Mouse (Mus musculus) regulatory T cell (primary cell): ENCODE data around the gene Tcf20.
"Not testable (repeated sequence)": the region's sequence is repeated elsewhere in the genome, so short reads cannot be mapped to it uniquely, and the experiment has no call there.

Source experiments
- in situ Hi-C: fragments of 300-600 bp; cut with MboI, MseI; formaldehyde crosslinking; loops from one replicate; pipeline ENCODE4 v1.15.1; 2025; ENCODE audit warnings: high pct_unique_total_duplicates

Tcf20 gene

DNA sequence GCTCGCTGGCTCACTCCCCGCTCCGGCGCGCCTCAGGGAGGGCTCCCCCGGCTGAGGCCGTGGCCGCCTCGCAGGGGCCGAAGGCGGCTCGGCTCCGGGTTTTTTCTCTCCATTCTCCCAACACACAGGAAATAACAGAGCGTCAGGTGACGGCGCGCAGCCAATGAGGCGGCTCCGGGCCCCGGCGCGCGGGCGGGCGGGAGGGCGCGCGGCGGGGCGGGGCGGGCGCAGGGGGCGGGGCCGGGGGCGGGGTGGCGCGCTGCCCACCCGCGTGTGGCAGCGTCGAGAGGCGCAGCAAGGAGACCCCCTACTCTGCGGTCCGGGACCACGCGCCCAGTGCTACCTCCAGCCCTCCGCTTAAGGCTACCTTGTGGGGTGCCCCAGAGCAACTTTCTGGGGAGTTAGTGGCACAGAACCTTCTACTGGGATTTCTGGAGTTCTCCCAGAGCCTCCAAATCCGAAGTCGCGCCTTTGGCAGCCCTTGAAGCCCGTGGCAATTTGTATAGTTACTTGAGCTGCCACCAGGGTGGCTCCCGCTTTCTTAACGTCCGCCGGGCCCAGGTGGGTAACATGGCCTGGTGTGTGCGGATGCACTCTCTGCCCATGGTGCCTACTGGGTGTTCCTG lies 87.9 kb downstream of the Tcf20 start:
- in situ Hi-C loops = no loop called here

DNA sequence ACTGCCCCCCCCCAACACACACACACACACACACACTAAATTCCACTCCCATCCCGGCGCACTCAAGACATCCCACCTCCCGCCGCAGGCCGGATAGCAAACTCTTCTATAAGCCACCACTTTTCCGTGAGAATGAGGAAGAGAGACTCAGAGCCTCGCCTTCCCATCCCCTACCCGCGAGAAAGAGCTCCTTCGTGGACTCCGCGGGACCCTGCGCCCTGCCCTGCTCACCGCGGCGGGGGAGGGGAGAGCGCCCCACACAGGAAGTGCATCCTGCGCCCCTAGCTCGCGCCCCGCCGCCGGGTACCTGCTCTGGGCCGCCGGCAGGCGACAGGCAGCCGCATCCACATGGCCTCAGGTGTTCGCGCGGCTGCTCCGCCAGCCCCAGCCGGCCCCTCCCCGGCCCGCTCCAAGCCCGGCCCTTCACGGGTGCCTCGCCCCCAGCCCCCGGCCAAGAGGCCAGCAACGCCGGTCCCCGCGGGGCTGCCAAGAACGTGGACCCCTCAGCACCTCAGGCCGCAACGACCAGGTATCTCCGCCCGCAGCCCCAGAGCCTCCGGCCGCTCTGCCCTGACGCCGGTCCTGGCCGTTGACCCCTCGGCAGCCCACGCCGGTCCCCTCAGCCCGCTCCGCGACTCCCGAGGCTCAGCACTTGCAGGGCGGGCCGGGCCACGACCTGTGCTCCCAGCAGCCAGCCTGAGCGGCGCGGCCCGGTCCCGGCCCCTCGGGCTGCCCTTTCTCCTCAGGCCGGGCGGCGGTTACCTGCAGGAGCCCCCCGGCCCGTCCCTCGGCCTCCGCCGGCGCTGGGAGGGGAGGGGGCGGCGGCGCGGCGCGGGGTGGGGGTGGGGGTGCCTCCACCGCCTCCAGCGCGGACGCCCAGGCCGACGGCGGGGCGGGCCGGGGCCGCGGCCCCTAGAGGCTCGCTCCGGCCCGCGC lies 88.7 kb downstream of the Tcf20 start:
- in situ Hi-C loops = no loop called here

- in situ Hi-C loops = no loop called here
These were observed 89.4 kb downstream of the Tcf20 start for GRCm38 (mm10) chr15:82898141-82898739.

DNA sequence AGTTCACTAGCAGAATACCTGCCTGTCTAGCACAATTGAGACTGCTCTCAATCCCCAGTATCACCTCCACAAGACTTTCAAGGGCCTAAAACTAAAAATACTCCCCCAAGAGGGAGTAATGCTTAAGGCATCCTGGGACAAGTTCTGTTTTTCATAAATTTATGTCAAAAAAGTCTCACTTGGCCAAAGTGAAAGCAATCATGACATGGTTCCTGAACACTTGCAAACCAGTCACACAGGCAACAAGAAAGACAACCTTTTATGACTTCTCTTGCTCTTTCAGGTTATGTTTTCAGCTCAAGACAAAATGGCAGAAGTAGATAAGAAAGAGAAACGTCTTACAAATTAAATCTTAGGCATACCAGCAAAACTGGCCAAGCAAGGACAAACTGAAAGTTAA lies 91.3 kb downstream of the Tcf20 start:
- in situ Hi-C loops = no loop called here

DNA sequence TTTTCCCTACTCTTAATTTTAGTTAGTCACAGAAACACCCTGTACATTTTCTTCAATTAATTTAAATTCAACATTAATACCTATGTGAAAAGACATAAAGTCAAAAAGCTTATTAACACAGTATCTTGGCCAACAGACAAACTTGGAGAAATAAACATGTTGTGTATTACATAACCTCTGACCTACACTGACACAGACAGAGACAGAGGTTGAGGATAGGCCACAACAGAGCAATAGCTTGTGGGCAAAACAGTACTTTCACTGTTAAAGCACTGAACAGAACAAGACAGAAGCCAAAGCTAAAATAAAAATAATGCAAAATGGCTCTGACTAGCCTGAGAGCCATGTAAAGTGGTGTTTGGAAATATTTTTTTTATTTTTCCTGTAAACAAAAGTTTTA lies 97.2 kb downstream of the Tcf20 start:
- in situ Hi-C loops = no loop called here

GRCm38 (mm10) chr15:82889426-82889825 lies 98.2 kb downstream of the Tcf20 start:
- in situ Hi-C loops = no loop called here

GRCm38 (mm10) chr15:82888466-82888865 lies 99.2 kb downstream of the Tcf20 start:
- in situ Hi-C loops = no loop called here

GRCm38 (mm10) chr15:82877309-82877708 lies 110.4 kb downstream of the Tcf20 start:
- in situ Hi-C loops = no loop called here

GRCm38 (mm10) chr15:82876863-82877262 lies 110.8 kb downstream of the Tcf20 start:
- in situ Hi-C loops = no loop called here

DNA sequence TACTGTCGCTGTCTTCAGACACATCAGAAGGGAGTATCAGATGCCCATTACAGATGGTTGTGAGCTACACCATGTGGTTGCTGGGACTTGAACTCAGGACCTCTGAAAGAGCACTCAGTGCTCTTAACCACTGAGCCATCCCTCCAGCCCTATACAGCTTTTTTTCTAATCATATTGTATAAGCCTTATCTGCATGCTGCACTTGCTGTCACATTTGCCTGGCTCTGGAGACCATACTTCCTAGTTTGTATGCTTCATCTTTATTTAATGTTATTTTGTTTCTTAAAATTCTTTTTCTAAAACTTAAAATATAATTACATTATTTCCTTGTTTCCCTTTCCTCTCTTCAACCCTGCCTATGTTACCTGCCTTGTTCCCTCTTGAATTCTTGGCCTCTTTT lies 115.6 kb downstream of the Tcf20 start:
- in situ Hi-C loops = no loop called here

DNA sequence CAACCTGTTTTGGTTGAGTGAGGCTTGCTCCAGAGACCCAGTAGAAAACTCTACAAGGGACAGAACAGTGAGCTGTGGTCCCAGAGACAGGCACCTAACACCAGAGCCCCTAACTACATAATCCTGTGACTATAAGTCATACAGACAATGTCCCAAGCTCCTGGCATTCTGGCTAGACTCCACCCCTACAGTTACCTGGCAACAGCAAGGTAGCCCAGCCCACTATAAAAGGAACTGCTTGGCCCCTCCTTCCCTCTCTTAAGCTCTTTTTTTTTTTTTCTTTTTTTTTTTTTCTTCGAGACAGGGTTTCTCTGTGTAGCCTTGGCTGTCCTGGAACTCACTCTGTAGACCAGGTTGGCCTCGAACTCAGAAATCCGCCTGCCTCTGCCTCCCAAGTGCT lies 121.4 kb downstream of the Tcf20 start:
- in situ Hi-C loops = not testable (repeated sequence)

GRCm38 (mm10) chr15:82863674-82864073 lies 124.0 kb downstream of the Tcf20 start:
- in situ Hi-C loops = no loop called here

DNA sequence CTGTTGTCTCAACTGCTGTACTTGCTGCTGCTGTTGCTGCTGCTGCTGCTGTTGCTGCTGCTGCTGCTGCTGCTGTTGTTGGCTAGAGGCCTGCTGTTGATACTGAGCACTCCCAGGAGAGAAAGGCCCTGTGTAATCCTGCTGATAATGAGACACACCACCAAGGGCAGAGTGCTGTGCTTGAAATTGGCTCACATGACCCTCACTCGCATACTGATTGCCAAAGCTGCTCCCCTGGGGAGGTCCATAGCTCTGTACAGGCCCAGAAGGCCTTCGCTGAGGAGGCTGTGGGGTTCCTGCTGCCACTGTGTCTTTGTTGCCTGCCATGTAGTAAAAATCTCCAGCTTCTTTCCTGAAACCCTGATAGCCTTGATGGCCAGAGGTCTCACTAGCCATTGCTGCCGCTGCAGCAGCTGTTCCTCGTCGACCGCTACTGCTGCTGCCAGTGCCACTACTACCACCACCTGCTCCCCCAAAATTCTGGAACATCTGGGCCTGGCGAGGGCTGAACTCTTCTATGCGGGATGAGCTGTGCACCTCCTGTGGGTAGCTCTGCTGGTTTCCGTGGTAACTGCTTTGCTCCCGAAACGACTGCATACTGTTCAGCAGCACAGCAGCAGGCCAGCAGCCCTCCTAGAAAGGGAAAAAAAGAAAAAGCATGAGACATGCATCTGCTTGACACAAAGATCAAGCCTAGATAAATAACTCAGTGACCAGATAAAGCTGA lies 130.9 kb downstream of the Tcf20 start:
- in situ Hi-C loops = no loop called here

DNA sequence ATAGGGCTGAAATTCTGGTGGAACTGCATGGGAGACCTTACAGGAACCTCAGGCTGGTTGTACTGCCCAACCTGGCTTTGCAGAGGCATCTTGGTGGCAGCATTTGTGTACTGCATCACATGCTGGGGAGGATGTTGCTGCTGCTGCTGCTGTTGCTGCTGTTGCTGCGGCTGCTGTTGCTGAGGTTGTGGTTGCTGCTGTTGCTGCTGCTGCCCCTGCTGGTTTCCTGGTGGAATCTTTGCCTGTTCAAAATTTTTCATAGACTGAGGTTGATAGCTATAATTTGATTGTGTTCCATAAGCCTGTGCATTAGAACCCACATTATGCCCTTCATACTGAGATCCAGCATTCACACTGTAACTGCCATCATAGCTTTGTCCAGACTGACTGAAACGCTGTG lies 131.6 kb downstream of the Tcf20 start:
- in situ Hi-C loops = no loop called here

DNA sequence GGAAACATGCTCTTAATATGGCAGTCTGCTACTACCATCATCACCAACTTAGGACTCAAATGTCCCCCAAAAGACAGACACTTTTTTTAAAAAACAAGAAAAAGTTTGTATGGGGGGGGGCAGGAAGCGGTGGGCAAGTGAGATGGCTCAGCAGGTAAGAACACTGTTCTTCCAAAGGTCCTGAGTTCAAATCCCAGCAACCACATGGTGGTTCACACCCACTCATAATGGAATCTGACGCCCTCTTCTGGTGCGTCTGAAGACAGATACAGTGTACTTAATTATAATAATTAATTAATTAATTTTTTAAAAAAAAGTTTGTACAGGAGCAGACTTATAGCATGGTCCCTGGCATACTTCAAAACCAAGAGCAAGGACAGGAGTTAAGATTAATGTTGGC lies 148.5 kb downstream of the Tcf20 start:
- in situ Hi-C loops = no loop called here

DNA sequence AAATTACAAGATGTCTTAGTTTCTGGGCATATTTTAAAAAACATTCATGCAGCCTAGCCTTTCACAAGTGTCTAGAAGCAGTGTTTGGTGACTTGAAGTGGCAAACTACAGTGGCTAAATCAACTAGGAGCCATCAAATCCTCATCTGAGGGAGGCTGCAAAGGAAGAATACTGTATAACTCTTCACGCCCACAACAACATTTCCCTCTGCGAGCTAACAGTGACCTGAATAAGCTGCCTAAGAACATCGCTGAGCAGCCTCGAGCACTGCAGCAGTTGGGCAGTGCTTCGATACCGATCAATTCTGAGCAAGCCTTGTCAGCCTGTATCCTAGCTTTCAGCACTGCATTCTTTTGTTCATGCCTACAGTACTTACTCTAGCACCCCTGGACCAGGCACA lies 157.8 kb downstream of the Tcf20 start:
- in situ Hi-C loops = no loop called here

GRCm38 (mm10) chr15:82825866-82826265 lies 161.8 kb downstream of the Tcf20 start:
- in situ Hi-C loops = no loop called here

DNA sequence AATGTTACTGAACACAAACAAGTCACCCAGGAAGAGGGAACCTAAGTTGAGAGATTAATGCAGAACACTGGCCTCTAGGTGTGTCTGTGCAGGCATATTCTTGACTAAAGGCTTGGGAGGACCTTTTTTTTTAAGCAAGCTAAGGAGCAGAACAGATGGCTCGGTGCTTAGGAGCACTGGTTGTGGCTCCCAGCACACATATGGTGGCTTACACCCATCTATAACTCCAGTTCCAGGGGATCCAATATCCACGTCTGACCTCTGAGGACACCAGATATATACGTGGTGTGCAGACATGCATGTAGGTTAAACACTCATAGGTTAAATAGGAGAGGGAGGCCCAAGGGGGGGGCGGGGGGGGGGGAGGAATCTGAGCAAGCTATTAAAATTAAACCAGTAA lies 165.3 kb downstream of the Tcf20 start:
- in situ Hi-C loops = no loop called here

DNA sequence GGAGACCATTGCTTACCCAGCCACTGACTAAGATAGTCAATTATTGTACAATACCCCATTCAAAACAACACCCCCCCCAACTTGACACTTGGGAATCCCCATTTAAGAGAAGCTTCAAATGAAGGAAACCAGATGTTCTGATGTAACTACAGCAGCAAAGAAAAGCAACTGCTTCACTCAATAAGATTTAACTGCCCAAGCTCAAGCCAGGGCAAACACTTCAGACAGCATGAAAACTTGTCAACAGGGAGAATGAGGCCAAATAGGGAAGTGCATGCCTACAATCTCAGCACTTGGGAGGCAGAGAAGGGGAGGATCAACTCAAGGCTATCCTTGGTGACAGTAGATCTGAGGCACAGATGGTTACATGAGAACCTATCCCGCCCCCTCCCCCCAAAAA lies 166.0 kb downstream of the Tcf20 start:
- in situ Hi-C loops = no loop called here

DNA sequence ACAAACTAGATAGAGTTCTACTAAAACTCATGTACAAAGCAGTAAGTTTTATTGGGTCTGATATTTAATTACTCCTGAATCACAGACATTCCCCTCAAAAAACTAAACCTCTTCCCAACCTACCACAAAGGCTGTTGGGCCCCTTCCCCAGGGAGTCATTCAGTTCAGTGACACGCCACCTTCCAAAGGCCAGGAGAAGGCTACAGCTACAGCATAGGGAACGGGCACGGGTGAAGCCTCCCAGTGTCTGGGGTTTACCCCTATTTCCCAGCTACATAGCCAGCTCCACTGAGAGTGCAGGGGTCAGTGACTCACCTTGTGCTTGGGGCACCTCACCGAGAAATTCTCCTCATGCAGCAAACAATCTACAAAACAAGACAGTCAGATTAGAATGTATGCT lies 172.4 kb downstream of the Tcf20 start:
- in situ Hi-C loops = no loop called here

DNA sequence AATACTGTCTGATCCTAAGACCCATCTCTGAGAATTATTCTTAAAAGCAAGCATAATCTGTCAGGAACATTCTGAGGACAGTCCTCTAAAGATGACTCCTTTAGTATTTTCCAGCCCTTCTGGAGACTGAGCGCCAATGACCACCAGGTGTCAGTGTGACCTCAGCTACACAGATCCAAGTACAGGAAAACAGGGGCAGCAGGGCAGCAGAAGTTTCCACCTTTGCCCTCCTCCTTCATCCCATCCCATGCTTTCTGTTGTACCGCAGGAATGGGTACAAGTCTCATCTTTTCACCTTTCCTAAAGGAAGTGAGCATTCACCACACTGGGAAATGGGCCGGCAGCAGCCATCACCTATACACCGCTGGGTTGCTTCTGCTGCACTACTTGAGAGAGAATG lies 172.9 kb downstream of the Tcf20 start:
- in situ Hi-C loops = no loop called here

- in situ Hi-C loops = no loop called here
These were observed 173.4 kb downstream of the Tcf20 start for GRCm38 (mm10) chr15:82814321-82814720.
